In genomic region chrX:161873511-161873910, GRCm38 (mm10) we compare ENCODE assay signal across 8 mouse cellular contexts.
DNase-seq lines count a peak whose midpoint lies in the region; ATAC-seq and TF ChIP-seq lines count a peak whose summit lies in the region.

No protein-coding gene starts in this region.

- no peak overlapping the region for H3K4me2 ChIP-seq in limb, embryonic 14.5 days (replicated peaks; ENCODE audit: low read depth, low read length, severe bottlenecking)
- no peak overlapping the region for H3K4me2 ChIP-seq in lung, embryonic 14.5 days
- H3K4me2 ChIP-seq in forebrain, postnatal 0 days (ENCODE audit: low read depth): no peak overlapping the region
- no peak overlapping the region for H3K4me2 ChIP-seq in forebrain, embryonic 12.5 days

- H3K9me3 ChIP-seq in limb, embryonic 14.5 days (ENCODE audit: control insufficient read depth, low read length): no peaks in the 10 kb centered on the region
- H3K9me3 ChIP-seq in limb, embryonic 10.5 days (replicated peaks): no peaks in the 10 kb centered on the region
- no peaks in the 10 kb centered on the region for H3K9me3 ChIP-seq in lung, embryonic 14.5 days (ENCODE audit: low read depth, low read length)
- H3K9me3 ChIP-seq in forebrain, postnatal 0 days (ENCODE audit: low read length): no peaks in the 10 kb centered on the region
- no peaks in the 10 kb centered on the region for H3K9me3 ChIP-seq in forebrain, embryonic 12.5 days

- H3K4me1 ChIP-seq in limb, embryonic 14.5 days (ENCODE audit: control insufficient read depth, insufficient read depth, low read length): no peaks in the 10 kb centered on the region
- H3K4me1 ChIP-seq in limb, embryonic 10.5 days: no peaks in the 10 kb centered on the region
- no peaks in the 10 kb centered on the region for H3K4me1 ChIP-seq in lung, embryonic 14.5 days (ENCODE audit: insufficient read depth)
- H3K4me1 ChIP-seq in forebrain, postnatal 0 days (ENCODE audit: insufficient read depth): no peaks in the 10 kb centered on the region
- H3K4me1 ChIP-seq in forebrain, embryonic 12.5 days: no peaks in the 10 kb centered on the region

- no peak overlapping the region for H3K9ac ChIP-seq in limb, embryonic 14.5 days (ENCODE audit: low read depth, low read length, severe bottlenecking)
- no peak overlapping the region for H3K9ac ChIP-seq in lung, embryonic 14.5 days
- H3K9ac ChIP-seq in forebrain, postnatal 0 days: no peak overlapping the region
- no peak overlapping the region for H3K9ac ChIP-seq in forebrain, embryonic 12.5 days

- peak; percentile 32; the same call in 1 of the 2 replicates for TF ChIP-seq CTCF in lung, embryonic 14.5 days (IDR thresholded peaks at IDR 0.05; ENCODE audit: low read depth)
- no peak for TF ChIP-seq CTCF in forebrain, postnatal 0 days (IDR thresholded peaks at IDR 0.05; ENCODE audit: low read depth)

- H3K4me3 ChIP-seq in limb, embryonic 14.5 days (replicated peaks; ENCODE audit: low read length): no peak overlapping the region
- H3K4me3 ChIP-seq in limb, embryonic 10.5 days: no peak overlapping the region
- no peak overlapping the region for H3K4me3 ChIP-seq in lung, embryonic 14.5 days (ENCODE audit: low read depth, low read length)
- H3K4me3 ChIP-seq in forebrain, postnatal 0 days (ENCODE audit: low read depth, low read length): no peak overlapping the region
- H3K4me3 ChIP-seq in forebrain, embryonic 12.5 days (replicated peaks): no peak overlapping the region

- H3K36me3 ChIP-seq in limb, embryonic 14.5 days (ENCODE audit: control insufficient read depth, insufficient read depth, low read length): no peaks in the 10 kb centered on the region
- peaks cover 2% of the 10 kb centered on the region; the same call in 1 of the 2 replicates for H3K36me3 ChIP-seq in limb, embryonic 10.5 days
- no peaks in the 10 kb centered on the region for H3K36me3 ChIP-seq in lung, embryonic 14.5 days (ENCODE audit: insufficient read depth)
- no peaks in the 10 kb centered on the region for H3K36me3 ChIP-seq in forebrain, postnatal 0 days (ENCODE audit: insufficient read depth)
- no peaks in the 10 kb centered on the region; the same call in 1 of the 2 replicates for H3K36me3 ChIP-seq in forebrain, embryonic 12.5 days (replicated peaks)

- H3K27ac ChIP-seq in limb, embryonic 14.5 days (replicated peaks; ENCODE audit: low read depth, low read length): no peak overlapping the region
- no peak overlapping the region for H3K27ac ChIP-seq in limb, embryonic 10.5 days
- no peak overlapping the region for H3K27ac ChIP-seq in lung, embryonic 14.5 days (ENCODE audit: low read depth)
- no peak overlapping the region for H3K27ac ChIP-seq in forebrain, postnatal 0 days (ENCODE audit: low read depth, low read length)
- H3K27ac ChIP-seq in forebrain, embryonic 12.5 days: no peak overlapping the region

- no peak for TF ChIP-seq POLR2A in limb, embryonic 14.5 days (IDR thresholded peaks at IDR 0.05; ENCODE audit: borderline replicate concordance, extremely low read depth, insufficient read depth, insufficient read length)

- DNase-seq in embryo, embryonic 10 days (ENCODE audit: low spot score): peak; percentile 16
- DNase-seq in embryo, embryonic 9.5 days (ENCODE audit: extremely low spot score): no peak
- peak; percentile 20 for DNase-seq in limb, embryonic 14.5 days (ENCODE audit: low spot score)
- no peak for DNase-seq in limb, embryonic 10.5 days (ENCODE audit: low spot score)
- DNase-seq in brain, adult 2 months (ENCODE audit: low read depth, low spot score): peak; percentile 43
- peak; percentile 54 for DNase-seq in lung, embryonic 14.5 days
- DNase-seq in forebrain, postnatal 0 days: no peak

- H3K27me3 ChIP-seq in limb, embryonic 14.5 days (ENCODE audit: control insufficient read depth, insufficient read depth, low read length): no peaks in the 10 kb centered on the region
- peaks cover 90% of the 10 kb centered on the region for H3K27me3 ChIP-seq in limb, embryonic 10.5 days (ENCODE audit: low read depth, poor library complexity, severe bottlenecking)
- H3K27me3 ChIP-seq in lung, embryonic 14.5 days (ENCODE audit: insufficient read depth, low read length): no peaks in the 10 kb centered on the region
- H3K27me3 ChIP-seq in forebrain, postnatal 0 days (ENCODE audit: insufficient read depth, low read length): no peaks in the 10 kb centered on the region
- H3K27me3 ChIP-seq in forebrain, embryonic 12.5 days: peaks cover 21% of the 10 kb centered on the region

- ATAC-seq in limb, embryonic 14.5 days (ENCODE audit: low FRiP score, low read depth): no peak
- ATAC-seq in lung, embryonic 14.5 days (ENCODE audit: insufficient read depth): no peak
- no peak for ATAC-seq in forebrain, postnatal 0 days
- no peak for ATAC-seq in forebrain, embryonic 12.5 days (ENCODE audit: low FRiP score)

Comparison
In these comparisons a context has a peak if more than half of its experiments do, and no peak if none do; other contexts are left out.
1. DNase-seq: peak in embryo, embryonic 10 days (single experiment), limb, embryonic 14.5 days (single experiment), brain, adult 2 months (single experiment) and lung, embryonic 14.5 days (single experiment); none in embryo, embryonic 9.5 days (single experiment), limb, embryonic 10.5 days (single experiment) and forebrain, postnatal 0 days (single experiment).